Mouse (Mus musculus) heart, embryonic 12.5 days (tissue): ENCODE measurements at regions not wholly inside any gene's neighbourhood (a gene's known extent, or its start where the extent isn't known, plus 50 kb on each side); places are given as distances from the start of the nearest gene placed in this dataset.

Experiments used
- ATAC-seq: fragments of 200-750 bp; cut with Nextera tagmentation; 2 replicates; pipeline ENCODE4 v1.8.0; 2017; ENCODE audit warnings: moderate TSS enrichment, moderate library complexity; ENCODE audit not compliant: insufficient number of reproducible peaks, low FRiP score
- H3K27ac ChIP-seq: fragments of 300-500 bp; sonication (generic); 2 replicates; pipeline ENCODE4 v1.5.1; 2016; ENCODE audit warnings: mild to moderate bottlenecking, moderate library complexity; ENCODE audit not compliant: poor library complexity, severe bottlenecking
- H3K27me3 ChIP-seq: fragments of 300-500 bp; sonication (generic); replicated peaks from 2 replicates; pipeline ENCODE4 v1.6.1; 2016; ENCODE audit warnings: mild to moderate bottlenecking, moderate library complexity
- H3K36me3 ChIP-seq: fragments of 300-500 bp; sonication (generic); 2 replicates; pipeline ENCODE4 v1.6.1; 2016; ENCODE audit warnings: mild to moderate bottlenecking, moderate library complexity
- H3K4me1 ChIP-seq: fragments of 300-500 bp; sonication (generic); replicated peaks from 2 replicates; pipeline ENCODE4 v1.6.1; 2016; ENCODE audit warnings: mild to moderate bottlenecking
- H3K4me2 ChIP-seq: fragments of 300-500 bp; sonication (generic); 2 replicates; pipeline ENCODE4 v1.6.1; 2016; ENCODE audit warnings: mild to moderate bottlenecking, moderate library complexity
- H3K4me3 ChIP-seq: fragments of 300-500 bp; sonication (generic); 2 replicates; pipeline ENCODE4 v1.5.1; 2016; ENCODE audit warnings: mild to moderate bottlenecking
- H3K9ac ChIP-seq: fragments of 300-500 bp; sonication (generic); 2 replicates; pipeline ENCODE4 v1.6.1; 2016; ENCODE audit warnings: mild to moderate bottlenecking, moderate library complexity
- H3K9me3 ChIP-seq: fragments of 300-500 bp; sonication (generic); replicated peaks from 2 replicates; pipeline ENCODE4 v1.6.1; 2016; ENCODE audit warnings: mild to moderate bottlenecking, moderate library complexity
- WGBS: fragments of 180-500 bp; shearing (Covaris S2); methylation state at CpG from one replicate; pipeline ENCODE4 v1.1.7; 2016; 5-methylcytosine and 5-hydroxymethylcytosine counted together

GRCm38 (mm10) chr19:26249751-26250150 lies 355.1 kb upstream of the Smarca2 start:
- Histone ChIP-seq H3K27me3 (no peaks in the 10 kb centered on the region), H3K9ac (no peak overlapping the region), H3K4me3 (no peak overlapping the region), H3K36me3 (no peaks in the 10 kb centered on the region), H3K27ac (no peak overlapping the region), H3K4me1 (no peaks in the 10 kb centered on the region), H3K9me3 (no peaks in the 10 kb centered on the region), H3K4me2 (no peak overlapping the region)
- WGBS = 79% methylated on average over 6 of the region's 6 CpGs
- ATAC-seq = no peak

- no peaks in the 10 kb centered on the region for H3K4me1 ChIP-seq
- ATAC-seq = no peak
- no peak overlapping the region for H3K27ac ChIP-seq
- 63% methylated on average over 4 of the region's 4 CpGs for WGBS
- H3K9me3 ChIP-seq = no peaks in the 10 kb centered on the region; the same call in 1 of the 2 replicates
- H3K4me3 ChIP-seq = no peak overlapping the region
- no peak overlapping the region for H3K9ac ChIP-seq
- no peaks in the 10 kb centered on the region for H3K36me3 ChIP-seq
- H3K4me2 ChIP-seq = no peak overlapping the region
- no peaks in the 10 kb centered on the region for H3K27me3 ChIP-seq
These were observed 346.2 kb upstream of the Smarca2 start for GRCm38 (mm10) chr19:26258677-26259076.

GRCm38 (mm10) chr19:26261530-26261929 lies 343.3 kb upstream of the Smarca2 start:
- no peaks in the 10 kb centered on the region for H3K4me1 ChIP-seq
- no peak overlapping the region for H3K4me3 ChIP-seq
- H3K36me3 ChIP-seq = no peaks in the 10 kb centered on the region
- no peak for ATAC-seq
- H3K9ac ChIP-seq = no peak overlapping the region
- H3K4me2 ChIP-seq = no peak overlapping the region
- H3K9me3 ChIP-seq = no peaks in the 10 kb centered on the region; the same call in 1 of the 2 replicates
- H3K27me3 ChIP-seq = no peaks in the 10 kb centered on the region
- no peak overlapping the region for H3K27ac ChIP-seq
- WGBS = 76% methylated on average over 2 of the region's 2 CpGs

GRCm38 (mm10) chr19:26296360-26296759 lies 308.5 kb upstream of the Smarca2 start:
- Histone ChIP-seq H3K4me2 (no peak overlapping the region), H3K27ac (no peak overlapping the region), H3K9ac (no peak overlapping the region), H3K27me3 (no peaks in the 10 kb centered on the region), H3K9me3 (no peaks in the 10 kb centered on the region), H3K4me1 (no peaks in the 10 kb centered on the region), H3K4me3 (no peak overlapping the region), H3K36me3 (no peaks in the 10 kb centered on the region)
- no peak for ATAC-seq
- 78% methylated on average over 6 of the region's 6 CpGs for WGBS

- Histone ChIP-seq H3K9me3 (no peaks in the 10 kb centered on the region), H3K9ac (no peak overlapping the region), H3K27me3 (no peaks in the 10 kb centered on the region), H3K4me3 (no peak overlapping the region), H3K36me3 (no peaks in the 10 kb centered on the region), H3K4me2 (no peak overlapping the region), H3K27ac (no peak overlapping the region), H3K4me1 (no peaks in the 10 kb centered on the region)
- 72% methylated on average over 1 of the region's 1 CpGs for WGBS
- ATAC-seq = no peak
These were observed 296.2 kb upstream of the Smarca2 start for GRCm38 (mm10) chr19:26308477-26309135.

GRCm38 (mm10) chr19:26318977-26319376 lies 285.9 kb upstream of the Smarca2 start:
- Histone ChIP-seq H3K36me3 (no peaks in the 10 kb centered on the region), H3K4me1 (no peaks in the 10 kb centered on the region), H3K9me3 (no peaks in the 10 kb centered on the region), H3K9ac (no peak overlapping the region), H3K4me3 (no peak overlapping the region), H3K27me3 (no peaks in the 10 kb centered on the region), H3K4me2 (no peak overlapping the region), H3K27ac (no peak overlapping the region)
- 81% methylated on average over 2 of the region's 2 CpGs for WGBS
- ATAC-seq = no peak

GRCm38 (mm10) chr19:26323682-26324081 lies 281.2 kb upstream of the Smarca2 start:
- H3K9ac ChIP-seq = no peak overlapping the region
- no peak overlapping the region for H3K4me2 ChIP-seq
- no peak overlapping the region for H3K27ac ChIP-seq
- no peaks in the 10 kb centered on the region for H3K36me3 ChIP-seq
- ATAC-seq = no peak
- H3K4me1 ChIP-seq = no peaks in the 10 kb centered on the region
- no peaks in the 10 kb centered on the region for H3K9me3 ChIP-seq
- WGBS = 71% methylated on average over 5 of the region's 5 CpGs
- H3K4me3 ChIP-seq = no peak overlapping the region
- no peaks in the 10 kb centered on the region for H3K27me3 ChIP-seq

GRCm38 (mm10) chr19:26339120-26339519 lies 265.7 kb upstream of the Smarca2 start:
- ATAC-seq = no peak
- 78% methylated on average over 4 of the region's 4 CpGs for WGBS

GRCm38 (mm10) chr19:26340155-26340554 lies 264.7 kb upstream of the Smarca2 start:
- WGBS = 60% methylated on average over 3 of the region's 3 CpGs
- no peak overlapping the region for H3K27ac ChIP-seq
- H3K36me3 ChIP-seq = no peaks in the 10 kb centered on the region
- H3K4me2 ChIP-seq = no peak overlapping the region
- no peak overlapping the region for H3K4me3 ChIP-seq
- H3K9ac ChIP-seq = no peak overlapping the region
- no peaks in the 10 kb centered on the region for H3K4me1 ChIP-seq
- no peaks in the 10 kb centered on the region for H3K27me3 ChIP-seq
- no peak for ATAC-seq
- H3K9me3 ChIP-seq = no peaks in the 10 kb centered on the region

More at GRCm38 (mm10) chr19:26339120-26339519, 265.7 kb upstream of the Smarca2 start:
- no peaks in the 10 kb centered on the region for H3K4me1 ChIP-seq
- H3K9ac ChIP-seq = no peak overlapping the region
- no peaks in the 10 kb centered on the region for H3K9me3 ChIP-seq
- H3K27ac ChIP-seq = no peak overlapping the region
- H3K4me2 ChIP-seq = no peak overlapping the region
- H3K4me3 ChIP-seq = no peak overlapping the region
- H3K27me3 ChIP-seq = no peaks in the 10 kb centered on the region
- H3K36me3 ChIP-seq = no peaks in the 10 kb centered on the region

- Histone ChIP-seq H3K9ac (no peak overlapping the region), H3K27ac (no peak overlapping the region), H3K36me3 (no peaks in the 10 kb centered on the region), H3K9me3 (no peaks in the 10 kb centered on the region), H3K27me3 (no peaks in the 10 kb centered on the region), H3K4me3 (no peak overlapping the region), H3K4me2 (no peak overlapping the region), H3K4me1 (no peaks in the 10 kb centered on the region)
- 71% methylated on average over 7 of the region's 7 CpGs for WGBS
- no peak for ATAC-seq
These were observed 249.8 kb upstream of the Smarca2 start for GRCm38 (mm10) chr19:26355054-26355453.

GRCm38 (mm10) chr19:26383961-26384381 lies 220.9 kb upstream of the Smarca2 start:
- no peaks in the 10 kb centered on the region for H3K27me3 ChIP-seq
- 83% methylated on average over 4 of the region's 4 CpGs for WGBS
- no peaks in the 10 kb centered on the region for H3K4me1 ChIP-seq
- no peak overlapping the region for H3K9ac ChIP-seq
- ATAC-seq = no peak
- no peaks in the 10 kb centered on the region for H3K36me3 ChIP-seq
- no peak overlapping the region for H3K4me3 ChIP-seq
- H3K27ac ChIP-seq = no peak overlapping the region
- H3K9me3 ChIP-seq = no peaks in the 10 kb centered on the region
- H3K4me2 ChIP-seq = no peak overlapping the region

GRCm38 (mm10) chr19:26386075-26386474 lies 218.8 kb upstream of the Smarca2 start:
- Histone ChIP-seq H3K4me1 (no peaks in the 10 kb centered on the region), H3K36me3 (no peaks in the 10 kb centered on the region), H3K27ac (no peak overlapping the region), H3K27me3 (no peaks in the 10 kb centered on the region), H3K9me3 (no peaks in the 10 kb centered on the region), H3K9ac (no peak overlapping the region), H3K4me3 (no peak overlapping the region), H3K4me2 (no peak overlapping the region)
- ATAC-seq = no peak
